Mouse (Mus musculus): ENCODE data around the gene Hmgb1. TPM values are rescaled to one million over a fixed set of nuclear protein-coding genes. Genes with fewer than 3 reads are reported as not detected.

Hmgb1 gene
- polyA plus RNA-seq, 1 experiment: 107 TPM

GRCm38 (mm10) chr5:149108178-149108577 is 76.1 kb downstream of the Hmgb1 start:
- Histone ChIP-seq H3K4me3 (ENCODE audit: control insufficient read depth, insufficient read depth, low read length) (no peak overlapping the region), H3K4me1 (replicated peaks; ENCODE audit: control insufficient read depth, insufficient read depth, low read length) (peaks cover 18% of the 10 kb centered on the region; the same call in 1 of the 2 replicates), H3K36me3 (ENCODE audit: control insufficient read depth, insufficient read depth, low read length) (no peaks in the 10 kb centered on the region), H3K27ac (ENCODE audit: control insufficient read depth, insufficient read depth, low read length) (no peak overlapping the region), H3K27me3 (ENCODE audit: control insufficient read depth, insufficient read depth, low read length) (no peaks in the 10 kb centered on the region)
- TF ChIP-seq CTCF (IDR thresholded peaks at IDR 0.05; ENCODE audit: borderline replicate concordance, control insufficient read depth, extremely low read depth, insufficient read depth, low read length, poor library complexity): no peak
- TF ChIP-seq POLR2A (IDR thresholded peaks at IDR 0.05; ENCODE audit: control insufficient read depth, extremely low read depth, insufficient read depth, low read length, poor library complexity): no peak
- WGBS: 96% methylated on average over 15 of the region's 15 CpGs
- DNase-seq: no peak

GRCm38 (mm10) chr5:149107566-149107965 is 76.7 kb downstream of the Hmgb1 start:
- Histone ChIP-seq H3K4me1 (replicated peaks; ENCODE audit: control insufficient read depth, insufficient read depth, low read length) (peaks cover 18% of the 10 kb centered on the region; the same call in 1 of the 2 replicates), H3K27me3 (ENCODE audit: control insufficient read depth, insufficient read depth, low read length) (no peaks in the 10 kb centered on the region), H3K36me3 (ENCODE audit: control insufficient read depth, insufficient read depth, low read length) (no peaks in the 10 kb centered on the region), H3K4me3 (ENCODE audit: control insufficient read depth, insufficient read depth, low read length) (no peak overlapping the region), H3K27ac (ENCODE audit: control insufficient read depth, insufficient read depth, low read length) (no peak overlapping the region)
- DNase-seq: no peak
- 91% methylated on average over 3 of the region's 3 CpGs for WGBS
- TF ChIP-seq POLR2A (IDR thresholded peaks at IDR 0.05; ENCODE audit: control insufficient read depth, extremely low read depth, insufficient read depth, low read length, poor library complexity): no peak
- TF ChIP-seq CTCF (IDR thresholded peaks at IDR 0.05; ENCODE audit: borderline replicate concordance, control insufficient read depth, extremely low read depth, insufficient read depth, low read length, poor library complexity): no peak

- WGBS: 90% methylated on average over 8 of the region's 8 CpGs
- Histone ChIP-seq H3K27me3 (ENCODE audit: control insufficient read depth, insufficient read depth, low read length) (no peaks in the 10 kb centered on the region), H3K4me1 (replicated peaks; ENCODE audit: control insufficient read depth, insufficient read depth, low read length) (peaks cover 13% of the 10 kb centered on the region), H3K4me3 (ENCODE audit: control insufficient read depth, insufficient read depth, low read length) (no peak overlapping the region), H3K36me3 (ENCODE audit: control insufficient read depth, insufficient read depth, low read length) (no peaks in the 10 kb centered on the region), H3K27ac (ENCODE audit: control insufficient read depth, insufficient read depth, low read length) (no peak overlapping the region)
- DNase-seq: no peak
- TF ChIP-seq CTCF (IDR thresholded peaks at IDR 0.05; ENCODE audit: borderline replicate concordance, control insufficient read depth, extremely low read depth, insufficient read depth, low read length, poor library complexity) (no peak), POLR2A (IDR thresholded peaks at IDR 0.05; ENCODE audit: control insufficient read depth, extremely low read depth, insufficient read depth, low read length, poor library complexity) (no peak)
Measured at GRCm38 (mm10) chr5:149104096-149104725, 80.1 kb downstream of the Hmgb1 start.

- TF ChIP-seq POLR2A (IDR thresholded peaks at IDR 0.05; ENCODE audit: control insufficient read depth, extremely low read depth, insufficient read depth, low read length, poor library complexity) (no peak), CTCF (IDR thresholded peaks at IDR 0.05; ENCODE audit: borderline replicate concordance, control insufficient read depth, extremely low read depth, insufficient read depth, low read length, poor library complexity) (no peak)
- no peak overlapping the region for H3K27ac ChIP-seq (ENCODE audit: control insufficient read depth, insufficient read depth, low read length)
- DNase-seq: no peak
- no peaks in the 10 kb centered on the region for H3K36me3 ChIP-seq (ENCODE audit: control insufficient read depth, insufficient read depth, low read length)
- peaks cover 9% of the 10 kb centered on the region for H3K4me1 ChIP-seq (replicated peaks; ENCODE audit: control insufficient read depth, insufficient read depth, low read length)
- H3K4me3 ChIP-seq (ENCODE audit: control insufficient read depth, insufficient read depth, low read length): no peak overlapping the region
- no peaks in the 10 kb centered on the region for H3K27me3 ChIP-seq (ENCODE audit: control insufficient read depth, insufficient read depth, low read length)
- WGBS: 94% methylated on average over 6 of the region's 6 CpGs
Measured at GRCm38 (mm10) chr5:149101869-149102268, 82.4 kb downstream of the Hmgb1 start.

- Histone ChIP-seq H3K27me3 (ENCODE audit: control insufficient read depth, insufficient read depth, low read length) (no peaks in the 10 kb centered on the region), H3K36me3 (ENCODE audit: control insufficient read depth, insufficient read depth, low read length) (no peaks in the 10 kb centered on the region), H3K4me1 (replicated peaks; ENCODE audit: control insufficient read depth, insufficient read depth, low read length) (peaks cover 6% of the 10 kb centered on the region; the same call in 1 of the 2 replicates), H3K27ac (ENCODE audit: control insufficient read depth, insufficient read depth, low read length) (no peak overlapping the region), H3K4me3 (ENCODE audit: control insufficient read depth, insufficient read depth, low read length) (no peak overlapping the region)
- no peak for DNase-seq
- 92% methylated on average over 3 of the region's 3 CpGs for WGBS
- no peak for TF ChIP-seq CTCF (IDR thresholded peaks at IDR 0.05; ENCODE audit: borderline replicate concordance, control insufficient read depth, extremely low read depth, insufficient read depth, low read length, poor library complexity)
- TF ChIP-seq POLR2A (IDR thresholded peaks at IDR 0.05; ENCODE audit: control insufficient read depth, extremely low read depth, insufficient read depth, low read length, poor library complexity): no peak
Measured at GRCm38 (mm10) chr5:149100091-149100490, 84.2 kb downstream of the Hmgb1 start.

GRCm38 (mm10) chr5:149099009-149099408 is 85.3 kb downstream of the Hmgb1 start:
- no peak for TF ChIP-seq POLR2A (IDR thresholded peaks at IDR 0.05; ENCODE audit: control insufficient read depth, extremely low read depth, insufficient read depth, low read length, poor library complexity)
- TF ChIP-seq CTCF (IDR thresholded peaks at IDR 0.05; ENCODE audit: borderline replicate concordance, control insufficient read depth, extremely low read depth, insufficient read depth, low read length, poor library complexity): no peak
- Histone ChIP-seq H3K4me3 (ENCODE audit: control insufficient read depth, insufficient read depth, low read length) (no peak overlapping the region), H3K27me3 (ENCODE audit: control insufficient read depth, insufficient read depth, low read length) (no peaks in the 10 kb centered on the region), H3K36me3 (ENCODE audit: control insufficient read depth, insufficient read depth, low read length) (no peaks in the 10 kb centered on the region), H3K27ac (ENCODE audit: control insufficient read depth, insufficient read depth, low read length) (no peak overlapping the region), H3K4me1 (replicated peaks; ENCODE audit: control insufficient read depth, insufficient read depth, low read length) (peaks cover 6% of the 10 kb centered on the region; the same call in 1 of the 2 replicates)
- WGBS: 81% methylated on average over 1 of the region's 1 CpGs
- no peak for DNase-seq

All from thymus, adult 2 months (tissue).